Mouse (Mus musculus): Measurements from ENCODE around the gene Olfr295. TPM values are rescaled to one million over a fixed set of nuclear protein-coding genes. Genes with fewer than 3 reads are reported as not detected.

Olfr295 gene
- polyA plus RNA-seq (2016; fragmentation: Nextera tagmentation; extraction: Ambion mirVana): not detected in 2 replicates

- H3K36me3 ChIP-seq: no peaks in the 10 kb centered on the region
- H3K9me3 ChIP-seq: no peaks in the 10 kb centered on the region
- H3K27ac ChIP-seq: no peak within 1 kb of the TSS
- no peak for DNase-seq (ENCODE audit: low spot score)
- H3K4me3 ChIP-seq: no peak within 1 kb of the TSS
- H3K27me3 ChIP-seq (ENCODE audit: insufficient read depth, poor library complexity, severe bottlenecking): no peaks in the 10 kb centered on the region
- 73% methylated on average over 2 of the region's 2 CpGs for WGBS
- no peaks in the 10 kb centered on the region for H3K4me1 ChIP-seq
Measured at GRCm38 (mm10) chr7:86583562-86583961, at the start of gene Olfr295. Gene Olfr295 (plus strand): TSS chr7:86583862.

- WGBS: 63% methylated on average over 2 of the region's 2 CpGs
- no peaks in the 10 kb centered on the region for H3K4me1 ChIP-seq
- DNase-seq (ENCODE audit: low spot score): no peak
Measured at GRCm38 (mm10) chr7:86616543-86616942, 32.9 kb downstream of the Olfr295 start, which contains the start of gene Olfr294. Gene Olfr294 (minus strand): TSS chr7:86616643.

More at GRCm38 (mm10) chr7:86616543-86616942, 32.9 kb downstream of the Olfr295 start, which contains the start of gene Olfr294:
- H3K27me3 ChIP-seq (ENCODE audit: insufficient read depth, poor library complexity, severe bottlenecking): no peaks in the 10 kb centered on the region
- H3K36me3 ChIP-seq: no peaks in the 10 kb centered on the region
- no peak within 1 kb of the TSS for H3K27ac ChIP-seq
- no peak within 1 kb of the TSS for H3K4me3 ChIP-seq
- no peaks in the 10 kb centered on the region for H3K9me3 ChIP-seq

Other genes starting within 250 kb of the Olfr295 start
- gene Olfr307, start 246.3 kb upstream of the Olfr295 start, polyA plus RNA-seq (2016; fragmentation: Nextera tagmentation; extraction: Ambion mirVana): not detected in 2 replicates
- gene Olfr305, start 216.9 kb upstream of the Olfr295 start, polyA plus RNA-seq (2016; fragmentation: Nextera tagmentation; extraction: Ambion mirVana): not detected in 2 replicates
- gene Olfr304, start 197.2 kb upstream of the Olfr295 start, polyA plus RNA-seq (2016; fragmentation: Nextera tagmentation; extraction: Ambion mirVana): not detected in 2 replicates
- gene Olfr303, start 186.1 kb upstream of the Olfr295 start, polyA plus RNA-seq (2016; fragmentation: Nextera tagmentation; extraction: Ambion mirVana): not detected in 2 replicates
- not detected in 2 replicates for gene Olfr301, start 180.0 kb upstream of the Olfr295 start, polyA plus RNA-seq (2016; fragmentation: Nextera tagmentation; extraction: Ambion mirVana)
- not detected in 2 replicates for gene Olfr299, start 123.9 kb upstream of the Olfr295 start, polyA plus RNA-seq (2016; fragmentation: Nextera tagmentation; extraction: Ambion mirVana)
- not detected in 2 replicates for gene Olfr298, start 91.4 kb upstream of the Olfr295 start, polyA plus RNA-seq (2016; fragmentation: Nextera tagmentation; extraction: Ambion mirVana)
- gene Olfr297, start 63.9 kb upstream of the Olfr295 start, polyA plus RNA-seq (2016; fragmentation: Nextera tagmentation; extraction: Ambion mirVana): not detected in 2 replicates
- not detected in 2 replicates for gene Olfr294, start 32.8 kb downstream of the Olfr295 start, polyA plus RNA-seq (2016; fragmentation: Nextera tagmentation; extraction: Ambion mirVana)
- gene Olfr293, start 65.2 kb downstream of the Olfr295 start, polyA plus RNA-seq (2016; fragmentation: Nextera tagmentation; extraction: Ambion mirVana): not detected in 2 replicates
- gene Olfr292, start 104.5 kb downstream of the Olfr295 start, polyA plus RNA-seq (2016; fragmentation: Nextera tagmentation; extraction: Ambion mirVana): not detected in 2 replicates
- gene Folh1, start 192.1 kb downstream of the Olfr295 start, polyA plus RNA-seq (2016; fragmentation: Nextera tagmentation; extraction: Ambion mirVana): not detected in 2 replicates
- gene Vmn2r77, start 211.2 kb downstream of the Olfr295 start, polyA plus RNA-seq (2016; fragmentation: Nextera tagmentation; extraction: Ambion mirVana): not detected in 2 replicates

Data from heart, embryonic 10.5 days (tissue).